In genomic region chr6:145915435-145915834, GRCm38 (mm10) we compare ENCODE assay signal across 28 mouse cellular contexts. TPM values are rescaled to one million over a fixed set of nuclear protein-coding genes. Genes with fewer than 3 reads are reported as not detected.
"Had no signal": no experiment of that assay in that cellular context is flagged by ENCODE, and none has a peak within 500 bp of the region (broad histone marks: within the 10 kb centered on the region; RNA-seq: fewer than 3 reads in every experiment).

No protein-coding gene starts in this region.

- H3K4me1 ChIP-seq: heart, embryonic 12.5 days; hindbrain, embryonic 12.5 days; intestine, embryonic 15.5 days; limb, embryonic 10.5 days; limb, embryonic 12.5 days; liver, embryonic 13.5 days had no signal

- H3K27ac ChIP-seq: gastrocnemius, adult 2 months; heart, adult 2 months; heart, embryonic 10.5 days; hindbrain, embryonic 10.5 days; hindbrain, embryonic 12.5 days; hindbrain, embryonic 14.5 days; intestine, embryonic 15.5 days; layer of hippocampus, adult 2 months; left cerebral cortex, adult 2 months; limb, embryonic 10.5 days; limb, embryonic 12.5 days; liver, embryonic 13.5 days had no signal

- H3K4me2 ChIP-seq: heart, embryonic 12.5 days; hindbrain, embryonic 12.5 days; hindbrain, embryonic 14.5 days; intestine, embryonic 15.5 days; limb, embryonic 12.5 days; liver, embryonic 11.5 days; liver, embryonic 13.5 days had no signal

- ATAC-seq: hindbrain, embryonic 16.5 days; inflammation-experienced regulatory T-cells, adult 6 months; intestine, embryonic 15.5 days; intestine, postnatal 0 days had no signal

- H3K9me3 ChIP-seq: heart, embryonic 10.5 days; heart, embryonic 12.5 days; hindbrain, embryonic 10.5 days; hindbrain, embryonic 12.5 days; intestine, embryonic 15.5 days; limb, embryonic 10.5 days; limb, embryonic 12.5 days; liver, embryonic 13.5 days had no signal

- H3K9ac ChIP-seq: heart, embryonic 12.5 days; hindbrain, embryonic 12.5 days; hindbrain, embryonic 14.5 days; intestine, embryonic 15.5 days; limb, embryonic 12.5 days; liver, embryonic 13.5 days had no signal

- H3K27me3 ChIP-seq: heart, embryonic 12.5 days; hindbrain, embryonic 12.5 days; intestine, embryonic 15.5 days; limb, embryonic 12.5 days; liver, embryonic 13.5 days had no signal

- DNase-seq: gastrocnemius, adult 2 months; gastrocnemius, postnatal 10 days; gastrocnemius, postnatal 25 days; heart, adult 2 months; heart, postnatal 10 days; heart, postnatal 4 days; kidney, adult 18-20 months; kidney, adult 8-10 months; kidney, postnatal 10 days; kidney, postnatal 25 days; kidney, postnatal 4 days; liver; liver, embryonic 13.5 days had no signal

- H3K4me3 ChIP-seq: gastrocnemius, adult 2 months; heart, adult 2 months; heart, embryonic 10.5 days; heart, embryonic 12.5 days; hindbrain, embryonic 10.5 days; hindbrain, embryonic 12.5 days; intestine, embryonic 15.5 days; layer of hippocampus, adult 2 months; left cerebral cortex, adult 2 months; limb, embryonic 10.5 days; limb, embryonic 12.5 days; liver, embryonic 13.5 days had no signal

- H3K36me3 ChIP-seq: heart, embryonic 10.5 days; heart, embryonic 12.5 days; hindbrain, embryonic 10.5 days; hindbrain, embryonic 12.5 days; intestine, embryonic 15.5 days; limb, embryonic 10.5 days; limb, embryonic 12.5 days; liver, embryonic 13.5 days had no signal

RNA-seq across cellular contexts. Expression of gene Sspn, which starts 16.0 kb away (rescaled TPM):
- total RNA-seq: granulocyte monocyte progenitor cell, adult 5-6 weeks had no signal

RNA-seq across cellular contexts. Expression of gene Bhlhe41, which starts 50.1 kb away (rescaled TPM):
- total RNA-seq: granulocyte monocyte progenitor cell, adult 5-6 weeks had no signal
